Mouse (Mus musculus) hindbrain, embryonic 16.5 days (tissue): ENCODE results near the gene Thsd7b. TPM values are rescaled to one million over a fixed set of nuclear protein-coding genes. Genes with fewer than 3 reads are reported as not detected.

ENCODE experiments used
- ATAC-seq: fragments of 200-750 bp; cut with Nextera tagmentation; 2 replicates; pipeline ENCODE4 v1.8.0; 2017; ENCODE audit warnings: moderate TSS enrichment, moderate library complexity
- H3K27ac ChIP-seq: fragments of 300-500 bp; sonication (generic); 2 replicates; pipeline ENCODE4 v1.5.1; 2014; ENCODE audit warnings: low read depth, mild to moderate bottlenecking, control low read depth, low read length, moderate library complexity
- H3K27me3 ChIP-seq: fragments of 300-500 bp; sonication (generic); replicated peaks from 2 replicates; pipeline ENCODE4 v1.6.1; 2014; ENCODE audit warnings: low read length; ENCODE audit not compliant: control insufficient read depth, insufficient read depth
- H3K36me3 ChIP-seq: fragments of 300-500 bp; sonication (generic); 2 replicates; pipeline ENCODE4 v1.6.1; 2014; ENCODE audit warnings: mild to moderate bottlenecking, low read length, moderate library complexity, mixed read lengths; ENCODE audit not compliant: control insufficient read depth, insufficient read depth
- H3K4me1 ChIP-seq: fragments of 300-500 bp; sonication (generic); 2 replicates; pipeline ENCODE4 v1.6.1; 2014; ENCODE audit warnings: low read depth, low read length; ENCODE audit not compliant: control insufficient read depth, insufficient read depth
- H3K4me2 ChIP-seq: fragments of 300-500 bp; sonication (generic); 2 replicates; pipeline ENCODE4 v1.6.1; 2014; ENCODE audit warnings: mild to moderate bottlenecking, low read length, control low read depth, moderate library complexity
- H3K4me3 ChIP-seq: fragments of 300-500 bp; sonication (generic); 2 replicates; pipeline ENCODE4 v1.5.1; 2014; ENCODE audit warnings: mild to moderate bottlenecking, low read length, control low read depth, moderate library complexity
- H3K9ac ChIP-seq: fragments of 300-500 bp; sonication (generic); 2 replicates; pipeline ENCODE4 v1.6.1; 2014; ENCODE audit warnings: low read depth, mild to moderate bottlenecking, control low read depth, low read length, moderate library complexity
- H3K9me3 ChIP-seq: fragments of 300-500 bp; sonication (generic); 2 replicates; pipeline ENCODE4 v1.6.1; 2014; ENCODE audit warnings: mild to moderate bottlenecking, low read length, moderate library complexity; ENCODE audit not compliant: control insufficient read depth
- WGBS: fragments of 180-500 bp; shearing (Covaris S2); extraction: QIAGEN DNeasy Blood & Tissue Kit; methylation state at CpG from one replicate; pipeline ENCODE4 v1.1.7; 2014; 5-methylcytosine and 5-hydroxymethylcytosine counted together
- polyA plus RNA-seq: library from polyadenylated mRNA; unstranded; fragments of >200 nt; fragmentation: Nextera tagmentation; extraction: Ambion mirVana; gene quantifications from 2 replicates; pipeline ENCODE4 v1.2.1, GENCODE M21; 2015

Gene Thsd7b
- polyA plus RNA-seq, 1 experiment from 2014 or later = 14.7 TPM

DNA sequence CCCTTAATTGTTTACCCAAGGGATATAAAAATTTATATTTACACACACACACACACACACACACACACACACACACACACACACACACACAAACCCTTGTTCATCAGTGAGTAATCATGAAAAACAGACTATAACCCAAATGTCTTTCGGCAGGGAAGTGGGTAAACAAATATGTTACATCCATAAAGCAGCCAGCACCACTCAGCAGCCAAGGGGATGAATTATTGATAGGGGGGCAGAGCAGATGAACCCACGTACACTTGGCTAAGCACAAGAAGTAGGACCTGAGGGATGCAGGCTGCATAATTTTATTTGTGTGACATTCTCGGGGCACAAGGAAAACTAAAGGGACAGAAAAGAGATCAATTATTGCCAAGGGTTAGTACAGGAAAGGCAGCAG, 474.5 kb downstream of the Thsd7b start:
- Histone ChIP-seq H3K36me3 (no peaks in the 10 kb centered on the region), H3K9ac (no peak overlapping the region), H3K27ac (no peak overlapping the region), H3K4me2 (no peak overlapping the region), H3K4me3 (no peak overlapping the region), H3K4me1 (no peaks in the 10 kb centered on the region), H3K9me3 (no peaks in the 10 kb centered on the region), H3K27me3 (no peaks in the 10 kb centered on the region)
- ATAC-seq = no peak
- 71% methylated on average over 3 of the region's 3 CpGs for WGBS

DNA sequence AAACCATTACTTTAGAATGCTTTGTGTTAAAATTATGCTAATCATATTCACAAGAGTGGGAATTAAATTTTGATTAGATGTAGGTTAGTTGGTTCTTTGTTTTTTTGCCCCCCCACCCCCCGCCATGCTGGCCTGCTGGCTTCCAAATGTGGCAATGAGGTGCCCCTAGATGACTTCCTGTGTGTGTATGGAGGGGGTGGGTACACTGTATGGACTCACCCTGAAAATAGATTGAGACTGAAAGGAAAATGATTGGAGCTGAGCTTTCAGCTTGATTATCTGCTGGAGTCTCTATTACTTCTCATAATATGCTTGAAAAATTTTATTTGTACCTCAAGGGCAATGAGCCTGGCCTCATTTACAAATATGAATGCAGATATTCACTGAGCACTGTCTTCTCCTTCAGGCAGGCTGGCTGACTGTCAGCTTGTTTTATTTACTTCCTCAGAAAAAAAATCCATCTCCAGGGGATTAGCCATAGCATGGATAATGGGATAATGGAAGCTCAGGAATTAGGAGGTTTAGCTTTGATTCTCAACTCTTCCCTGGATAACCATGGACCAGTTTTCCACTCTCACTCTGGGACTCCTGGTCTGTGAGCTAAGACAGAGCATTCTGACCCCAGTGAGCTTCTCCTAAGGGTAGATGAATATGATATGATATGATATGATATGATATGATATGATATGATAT, 483.6 kb downstream of the Thsd7b start:
- WGBS = 87% methylated on average over 1 of the region's 1 CpGs
- H3K4me1 ChIP-seq = no peaks in the 10 kb centered on the region
- H3K4me2 ChIP-seq = no peak overlapping the region
- no peak overlapping the region for H3K9ac ChIP-seq
- H3K4me3 ChIP-seq = no peak overlapping the region
- no peaks in the 10 kb centered on the region for H3K27me3 ChIP-seq
- no peak; the same call in 1 of the 2 replicates for ATAC-seq
- H3K36me3 ChIP-seq = no peaks in the 10 kb centered on the region
- no peaks in the 10 kb centered on the region for H3K9me3 ChIP-seq
- H3K27ac ChIP-seq = no peak overlapping the region

GRCm38 (mm10) chr1:129759003-129759402, 485.9 kb downstream of the Thsd7b start:
- no peak overlapping the region for H3K9ac ChIP-seq
- no peaks in the 10 kb centered on the region for H3K27me3 ChIP-seq
- H3K36me3 ChIP-seq = no peaks in the 10 kb centered on the region
- no peaks in the 10 kb centered on the region for H3K4me1 ChIP-seq
- no peaks in the 10 kb centered on the region for H3K9me3 ChIP-seq
- no peak overlapping the region for H3K4me3 ChIP-seq
- 75% methylated on average over 1 of the region's 1 CpGs for WGBS
- no peak overlapping the region for H3K4me2 ChIP-seq
- ATAC-seq = no peak
- no peak overlapping the region for H3K27ac ChIP-seq

DNA sequence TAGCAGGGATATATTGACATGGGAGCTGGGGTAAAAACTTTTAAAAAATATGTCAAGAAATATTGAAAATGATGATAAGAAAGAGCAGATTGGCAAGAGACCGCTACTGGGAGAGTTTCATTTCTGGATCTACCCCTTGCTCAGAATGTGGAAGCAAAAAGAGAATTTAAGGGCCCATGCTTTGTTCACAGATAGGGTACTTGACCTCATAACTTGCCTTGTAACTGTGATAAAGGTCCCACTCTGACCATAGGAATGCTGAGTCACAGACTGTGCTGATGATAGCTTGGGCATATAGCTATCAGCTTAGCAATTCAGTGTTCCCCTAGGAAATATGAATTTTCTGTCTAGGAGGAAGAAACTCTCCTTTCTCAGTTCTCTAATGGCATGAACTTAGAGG, 488.1 kb downstream of the Thsd7b start:
- no peak overlapping the region for H3K4me3 ChIP-seq
- no peak overlapping the region for H3K27ac ChIP-seq
- no peaks in the 10 kb centered on the region for H3K4me1 ChIP-seq
- no peaks in the 10 kb centered on the region for H3K27me3 ChIP-seq
- no peaks in the 10 kb centered on the region for H3K36me3 ChIP-seq
- H3K9ac ChIP-seq = no peak overlapping the region
- 100% methylated on average over 1 of the region's 1 CpGs for WGBS
- no peak overlapping the region for H3K4me2 ChIP-seq
- ATAC-seq = no peak
- no peaks in the 10 kb centered on the region for H3K9me3 ChIP-seq

GRCm38 (mm10) chr1:129764748-129765147, 491.6 kb downstream of the Thsd7b start:
- no peak overlapping the region for H3K4me2 ChIP-seq
- H3K4me1 ChIP-seq = no peaks in the 10 kb centered on the region
- WGBS = 48% methylated on average over 2 of the region's 2 CpGs
- H3K36me3 ChIP-seq = no peaks in the 10 kb centered on the region
- H3K9me3 ChIP-seq = no peaks in the 10 kb centered on the region
- no peaks in the 10 kb centered on the region for H3K27me3 ChIP-seq
- no peak overlapping the region for H3K4me3 ChIP-seq
- H3K9ac ChIP-seq = no peak overlapping the region
- no peak overlapping the region for H3K27ac ChIP-seq
- no peak for ATAC-seq

DNA sequence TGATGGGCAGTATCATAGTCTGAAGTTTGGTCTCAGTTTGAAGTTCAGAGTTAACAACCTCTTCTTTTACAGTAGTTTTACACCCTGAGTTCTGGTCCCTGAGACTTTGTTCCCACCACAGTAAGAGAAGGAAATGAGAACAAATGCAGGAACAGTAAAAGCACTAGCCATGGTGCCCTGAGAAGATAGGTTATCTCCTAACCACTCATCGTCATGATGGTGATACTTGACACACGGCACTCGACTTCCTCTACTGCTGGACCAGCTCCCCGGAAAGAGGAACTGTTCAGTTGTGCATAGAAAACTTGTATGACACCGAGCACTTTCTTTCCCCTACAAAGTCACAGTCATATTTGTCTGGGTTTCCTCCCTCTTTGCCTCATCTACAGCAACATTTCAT, 504.0 kb downstream of the Thsd7b start:
- Histone ChIP-seq H3K4me2 (no peak overlapping the region), H3K27me3 (no peaks in the 10 kb centered on the region), H3K36me3 (no peaks in the 10 kb centered on the region), H3K27ac (no peak overlapping the region), H3K4me1 (no peaks in the 10 kb centered on the region), H3K9me3 (no peaks in the 10 kb centered on the region), H3K4me3 (no peak overlapping the region), H3K9ac (no peak overlapping the region)
- WGBS = 93% methylated on average over 5 of the region's 5 CpGs
- ATAC-seq = no peak

- 67% methylated on average over 4 of the region's 4 CpGs for WGBS
- no peaks in the 10 kb centered on the region for H3K4me1 ChIP-seq
- no peaks in the 10 kb centered on the region for H3K36me3 ChIP-seq
- no peak overlapping the region for H3K4me3 ChIP-seq
- no peak overlapping the region for H3K4me2 ChIP-seq
- no peaks in the 10 kb centered on the region for H3K27me3 ChIP-seq
- ATAC-seq = no peak
- H3K27ac ChIP-seq = no peak overlapping the region
- no peak overlapping the region for H3K9ac ChIP-seq
- H3K9me3 ChIP-seq = no peaks in the 10 kb centered on the region
These were observed 506.4 kb downstream of the Thsd7b start for GRCm38 (mm10) chr1:129779506-129779905.

- Histone ChIP-seq H3K4me1 (no peaks in the 10 kb centered on the region), H3K9me3 (no peaks in the 10 kb centered on the region), H3K27me3 (no peaks in the 10 kb centered on the region), H3K36me3 (no peaks in the 10 kb centered on the region), H3K4me3 (no peak overlapping the region), H3K9ac (no peak overlapping the region), H3K4me2 (no peak overlapping the region), H3K27ac (no peak overlapping the region)
- ATAC-seq = no peak
- 34% methylated on average over 1 of the region's 1 CpGs for WGBS
These were observed 507.5 kb downstream of the Thsd7b start for GRCm38 (mm10) chr1:129780589-129780988.

GRCm38 (mm10) chr1:129798519-129798918, 525.4 kb downstream of the Thsd7b start:
- Histone ChIP-seq H3K9ac (no peak overlapping the region), H3K36me3 (no peaks in the 10 kb centered on the region), H3K4me3 (no peak overlapping the region), H3K27ac (no peak overlapping the region), H3K9me3 (peaks cover 3% of the 10 kb centered on the region), H3K4me2 (no peak overlapping the region), H3K4me1 (no peaks in the 10 kb centered on the region), H3K27me3 (no peaks in the 10 kb centered on the region)
- ATAC-seq = no peak

DNA sequence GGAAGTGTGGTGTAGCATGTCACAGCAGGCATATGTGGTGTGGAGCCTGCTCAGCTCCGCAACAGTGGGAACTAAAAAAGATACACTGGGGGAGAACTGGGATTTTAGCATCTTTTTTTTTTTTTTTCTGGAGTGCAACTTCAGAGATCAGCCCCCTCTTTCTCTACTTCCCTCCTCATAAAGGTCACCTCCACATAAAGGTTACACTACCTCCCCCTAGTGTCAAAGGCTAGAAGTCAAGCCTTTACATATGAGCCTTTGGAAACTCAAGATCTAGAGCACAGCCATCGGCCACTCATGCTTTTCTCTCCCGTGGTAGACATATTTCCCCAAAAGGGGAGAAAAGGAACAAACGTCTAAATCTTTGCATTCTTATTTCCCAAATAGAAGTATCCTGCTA, 553.8 kb downstream of the Thsd7b start:
- Histone ChIP-seq H3K9me3 (no peaks in the 10 kb centered on the region), H3K27me3 (no peaks in the 10 kb centered on the region), H3K4me3 (no peak overlapping the region), H3K4me2 (no peak overlapping the region), H3K27ac (no peak overlapping the region), H3K36me3 (no peaks in the 10 kb centered on the region), H3K4me1 (no peaks in the 10 kb centered on the region), H3K9ac (no peak overlapping the region)
- 71% methylated on average over 4 of the region's 4 CpGs for WGBS
- ATAC-seq = no peak
